Mouse (Mus musculus) ovary, adult 10 weeks (tissue): ENCODE measurements around the gene Itih3. TPM values are rescaled to one million over a fixed set of nuclear protein-coding genes. Genes with fewer than 3 reads are reported as not detected.

Experiments used
- polyA plus RNA-seq: library from polyadenylated mRNA; stranded (reverse); fragments of 350-450 nt; fragmentation: Illumina TruSeq; extraction: RNeasy Lipid Tissue Mini Kit (QIAGEN cat#74804); gene quantifications from one replicate; pipeline ENCODE4 v1.2.3, GENCODE M21; 2014

Gene Itih3
- 1.3 TPM for polyA plus RNA-seq

GRCm38 (mm10) chr14:30923375-30924105, at the start of gene Itih3:
Gene Itih3, minus strand, starts transcription at chr14:30923760.

GRCm38 (mm10) chr14:30951154-30951825, 27.7 kb upstream of the Itih3 start, which contains the start of gene Nek4:
Gene Nek4, plus strand, starts transcription at chr14:30951377.

GRCm38 (mm10) chr14:30943038-30943437, 19.5 kb upstream of the Itih3 start, which contains the start of gene Itih1:
Gene Itih1, minus strand, starts transcription at chr14:30943289.

GRCm38 (mm10) chr14:30886204-30886603, 37.4 kb downstream of the Itih3 start, which contains the start of gene Itih4:
Gene Itih4, plus strand, starts transcription at chr14:30886476.

GRCm38 (mm10) chr14:30878958-30879571, 44.5 kb downstream of the Itih3 start, which contains the start of gene Mustn1:
Gene Mustn1, plus strand, starts transcription at chr14:30879200.

Other genes with a start within 250 kb of the Itih3 start
- gene Sfmbt1, start 208.9 kb downstream of the Itih3 start, polyA plus RNA-seq: 23.0 TPM
- gene Tmem110, start 98.2 kb downstream of the Itih3 start, polyA plus RNA-seq: 8.4 TPM
- 4.1 TPM for gene Mustn1, start 44.6 kb downstream of the Itih3 start, polyA plus RNA-seq
- gene Itih4, start 37.3 kb downstream of the Itih3 start, polyA plus RNA-seq: not detected
- gene Itih1, start 19.5 kb upstream of the Itih3 start, polyA plus RNA-seq: not detected
- 22.2 TPM for gene Nek4, start 27.6 kb upstream of the Itih3 start, polyA plus RNA-seq
- 139 TPM for gene Glt8d1, start 77.6 kb upstream of the Itih3 start, polyA plus RNA-seq
- gene Spcs1, start 77.9 kb upstream of the Itih3 start, polyA plus RNA-seq: 392 TPM
- gene Pbrm1, start 95.4 kb upstream of the Itih3 start, polyA plus RNA-seq: 187 TPM
- gene Gnl3, start 95.4 kb upstream of the Itih3 start, polyA plus RNA-seq: 159 TPM
- gene Smim4, start 205.2 kb upstream of the Itih3 start, polyA plus RNA-seq: 6.6 TPM
- 3.3 TPM for gene Nt5dc2, start 207.3 kb upstream of the Itih3 start, polyA plus RNA-seq
- 1.7 TPM for gene Stab1, start 244.9 kb upstream of the Itih3 start, polyA plus RNA-seq